Mouse (Mus musculus) c-Kit-positive CD71-positive TER-119-negative erythroid progenitor cells, embryonic 14.5 days (primary cell): ENCODE measurements around the gene Gm4302.
"Not testable (repeated sequence)": the region's sequence is repeated elsewhere in the genome, so short reads cannot be mapped to it uniquely, and the experiment has no call there.

Experiments used
- DNase-seq: peaks from one replicate; pipeline ENCODE4 v3.0.0-alpha.2; 2013; ENCODE audit warnings: low read depth

Gene Gm4302

GRCm38 (mm10) chr10:100340536-100340935 lies at the start of gene Gm4302:
TSS of gene Gm4302 (plus strand) at chr10:100340836.
- not testable (repeated sequence) for DNase-seq

GRCm38 (mm10) chr10:100296105-100296504 lies 44.5 kb upstream of the Gm4302 start:
- no peak for DNase-seq

- not testable (repeated sequence) for DNase-seq
Measured at GRCm38 (mm10) chr10:100300106-100300505, 40.5 kb upstream of the Gm4302 start.

DNA sequence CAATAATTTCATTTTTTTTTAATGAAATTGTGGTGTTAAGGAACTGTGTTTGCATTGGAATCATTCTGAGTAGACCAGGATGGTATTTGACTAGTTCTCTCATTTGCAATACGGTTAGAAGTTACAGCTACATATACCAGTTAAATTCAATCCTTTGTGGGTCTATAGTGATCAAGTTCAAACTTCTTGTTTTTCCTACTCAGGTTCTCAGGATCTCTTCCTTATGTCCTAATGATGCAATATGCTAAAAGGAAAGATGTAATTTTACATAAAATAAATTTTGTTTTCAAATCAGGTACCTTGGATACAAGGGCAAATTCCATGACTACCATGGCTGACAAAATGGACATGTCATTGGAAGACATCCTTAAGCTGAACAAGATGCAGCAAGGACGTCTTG lies 5.3 kb upstream of the Gm4302 start, which contains the start of gene Gm4301:
Gene Gm4301, plus strand, starts transcription at position 301 of the 400 bp plus-strand sequence.
- not testable (repeated sequence) for DNase-seq

DNA sequence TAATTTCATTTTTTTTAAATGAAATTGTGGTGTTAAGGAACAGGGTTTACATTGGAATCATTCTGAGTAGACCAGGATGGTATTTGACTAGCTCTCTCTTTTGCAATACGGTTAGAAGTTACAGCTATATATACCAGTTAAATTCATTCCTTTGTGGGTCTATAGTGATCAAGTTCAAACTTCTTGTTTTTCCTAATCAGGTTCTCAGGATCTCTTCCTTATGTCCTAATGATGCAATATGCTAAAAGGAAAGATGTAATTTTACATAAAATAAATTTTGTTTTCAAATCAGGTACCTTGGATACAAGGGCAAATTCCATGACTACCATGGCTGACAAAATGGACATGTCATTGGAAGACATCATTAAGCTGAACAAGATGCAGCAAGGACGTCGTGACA lies 5.0 kb downstream of the Gm4302 start, which contains the start of gene Gm4303:
Gene Gm4303, plus strand, starts transcription at position 301 of the 400 bp plus-strand sequence.
- not testable (repeated sequence) for DNase-seq

GRCm38 (mm10) chr10:100350793-100351192 lies 10.2 kb downstream of the Gm4302 start, which contains the start of gene Gm4305:
TSS of gene Gm4305 (plus strand) at chr10:100351093.
- not testable (repeated sequence) for DNase-seq

- DNase-seq, result not testable (repeated sequence)
Measured at GRCm38 (mm10) chr10:100356841-100357240, 16.2 kb downstream of the Gm4302 start.

GRCm38 (mm10) chr10:100361038-100361437 lies 20.4 kb downstream of the Gm4302 start, which contains the start of gene Gm4307:
TSS of gene Gm4307 (plus strand) at chr10:100361338.
- not testable (repeated sequence) for DNase-seq

- DNase-seq, result not testable (repeated sequence)
Measured at GRCm38 (mm10) chr10:100382460-100382859, 41.8 kb downstream of the Gm4302 start, which contains the start of gene Gm4312. TSS of gene Gm4312 (minus strand) at chr10:100382560.
